Mouse (Mus musculus) stomach, postnatal 0 days (tissue): ENCODE results near the gene Fkbp5.

Source experiments
- CTCF ChIP-seq: IDR thresholded peaks from 2 replicates; pipeline ENCODE4 v1.5.1; 2016; ENCODE audit warnings: antibody characterized with exemption, low read depth, mild to moderate bottlenecking, moderate library complexity
- EP300 ChIP-seq: optimal IDR thresholded peaks from 2 replicates; pipeline ENCODE3; 2016; ENCODE audit warnings: antibody characterized with exemption

DNA sequence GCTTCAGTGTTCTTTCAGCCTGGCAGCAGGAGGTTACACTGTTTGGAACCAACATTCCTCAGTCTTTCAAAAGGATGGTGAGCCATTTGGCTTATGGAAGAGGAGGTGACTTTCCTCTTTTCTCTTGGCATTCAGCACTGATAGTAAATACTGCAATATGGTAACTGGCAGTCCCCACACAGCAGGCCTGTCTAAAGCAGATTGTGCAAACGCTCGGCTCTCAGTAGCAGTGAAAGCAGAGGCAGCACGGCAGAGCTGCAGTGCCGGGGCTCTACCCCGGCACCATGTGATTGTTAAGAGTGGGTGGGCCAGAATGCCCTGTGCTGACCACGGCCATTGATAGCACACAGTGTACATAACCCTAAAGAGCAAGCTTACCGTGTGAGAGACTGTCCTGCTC lies 110.9 kb downstream of the Fkbp5 start:
- no peak for TF ChIP-seq CTCF
- TF ChIP-seq EP300: no peak
